Mouse (Mus musculus): ENCODE data around the gene Bub1b. TPM values are rescaled to one million over a fixed set of nuclear protein-coding genes. Genes with fewer than 3 reads are reported as not detected.

The Bub1b gene
- polyA plus RNA-seq, 1 experiment from 2014 or later: 112 TPM

DNA sequence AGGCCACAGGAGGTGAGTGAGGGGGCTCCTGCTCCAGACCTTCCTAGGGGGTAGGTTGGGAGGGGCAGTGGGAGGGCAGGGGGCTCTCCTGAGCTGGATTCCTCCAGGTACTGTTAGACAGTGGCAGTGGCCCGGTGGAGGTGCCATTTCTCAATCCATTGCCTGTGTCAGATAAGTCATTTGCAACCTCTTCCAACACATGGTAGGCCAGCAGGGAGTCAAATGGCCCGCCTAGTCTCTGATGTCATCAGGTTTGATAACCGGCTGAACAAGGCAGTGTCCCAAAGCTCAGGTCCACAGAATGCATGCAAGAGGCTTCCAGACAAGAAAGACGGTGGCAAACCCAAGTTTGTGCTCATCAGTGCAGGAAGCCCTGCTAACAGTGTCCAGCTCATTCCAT, 79.8 kb downstream of the Bub1b start:
- H3K9ac ChIP-seq (ENCODE audit: low read length): no peak overlapping the region
- H3K4me3 ChIP-seq (ENCODE audit: low read depth, low read length): peak overlapping the region; percentile 48
- H3K36me3 ChIP-seq (ENCODE audit: control insufficient read depth, insufficient read depth, low read length): no peaks in the 10 kb centered on the region
- 10% methylated on average over 4 of the region's 4 CpGs for WGBS
- no peak overlapping the region for H3K27ac ChIP-seq (ENCODE audit: low read depth, low read length)
- H3K27me3 ChIP-seq (ENCODE audit: control insufficient read depth, insufficient read depth, low read length): peaks cover 61% of the 10 kb centered on the region
- no peaks in the 10 kb centered on the region for H3K9me3 ChIP-seq (ENCODE audit: control insufficient read depth, low read length)
- peaks cover 9% of the 10 kb centered on the region; the same call in 1 of the 2 replicates for H3K4me1 ChIP-seq (ENCODE audit: control insufficient read depth, insufficient read depth, low read length)
- DNase-seq (ENCODE audit: low spot score) (no peak), ATAC-seq (ENCODE audit: insufficient read depth, low FRiP score, low TSS enrichment) (0 out of 2 replicates have a peak, but pooled peaks have one; percentile 20)
- H3K4me2 ChIP-seq (ENCODE audit: low read depth): peak overlapping the region; percentile 93; the same call in 1 of the 2 replicates

DNA sequence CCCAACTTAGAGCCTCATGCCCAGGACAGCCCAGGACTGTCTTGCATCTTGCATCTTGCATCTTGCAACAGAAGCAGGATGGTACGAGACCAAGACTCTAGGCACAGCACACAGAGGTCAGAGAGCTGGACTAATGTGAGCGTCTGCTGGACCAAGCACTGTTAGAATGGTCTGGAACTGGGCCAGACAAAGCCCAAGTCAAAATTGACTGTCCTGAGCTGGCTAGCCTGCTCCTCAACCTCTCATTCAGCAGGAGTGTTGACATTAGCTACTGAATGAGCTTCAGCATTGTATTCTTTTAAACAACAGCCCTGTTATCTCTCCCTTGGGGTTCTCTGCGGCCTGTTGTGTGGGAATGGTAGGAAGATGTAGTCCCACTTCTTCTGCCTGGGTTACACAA, 81.6 kb downstream of the Bub1b start:
- WGBS: 73% methylated on average over 3 of the region's 3 CpGs
- H3K4me3 ChIP-seq (ENCODE audit: low read depth, low read length): no peak overlapping the region
- peaks cover 9% of the 10 kb centered on the region; the same call in 1 of the 2 replicates for H3K4me1 ChIP-seq (ENCODE audit: control insufficient read depth, insufficient read depth, low read length)
- H3K4me2 ChIP-seq (ENCODE audit: low read depth): no peak overlapping the region
- no peak overlapping the region for H3K27ac ChIP-seq (ENCODE audit: low read depth, low read length)
- no peaks in the 10 kb centered on the region for H3K9me3 ChIP-seq (ENCODE audit: control insufficient read depth, low read length)
- no peaks in the 10 kb centered on the region for H3K36me3 ChIP-seq (ENCODE audit: control insufficient read depth, insufficient read depth, low read length)
- no peak overlapping the region for H3K9ac ChIP-seq (ENCODE audit: low read length)
- no peak for DNase-seq (ENCODE audit: low spot score)
- H3K27me3 ChIP-seq (ENCODE audit: control insufficient read depth, insufficient read depth, low read length): peaks cover 51% of the 10 kb centered on the region
- ATAC-seq (ENCODE audit: insufficient read depth, low FRiP score, low TSS enrichment): no peak

GRCm38 (mm10) chr2:118680926-118681325, 82.9 kb downstream of the Bub1b start:
- H3K27ac ChIP-seq (ENCODE audit: low read depth, low read length): no peak overlapping the region
- H3K36me3 ChIP-seq (ENCODE audit: control insufficient read depth, insufficient read depth, low read length): no peaks in the 10 kb centered on the region
- WGBS: 89% methylated on average over 6 of the region's 6 CpGs
- no peaks in the 10 kb centered on the region for H3K9me3 ChIP-seq (ENCODE audit: control insufficient read depth, low read length)
- peaks cover 39% of the 10 kb centered on the region for H3K27me3 ChIP-seq (ENCODE audit: control insufficient read depth, insufficient read depth, low read length)
- no peak overlapping the region for H3K4me2 ChIP-seq (ENCODE audit: low read depth)
- DNase-seq (ENCODE audit: low spot score) (no peak), ATAC-seq (ENCODE audit: insufficient read depth, low FRiP score, low TSS enrichment) (no peak)
- H3K9ac ChIP-seq (ENCODE audit: low read length): no peak overlapping the region
- peaks cover 9% of the 10 kb centered on the region; the same call in 1 of the 2 replicates for H3K4me1 ChIP-seq (ENCODE audit: control insufficient read depth, insufficient read depth, low read length)
- no peak overlapping the region for H3K4me3 ChIP-seq (ENCODE audit: low read depth, low read length)

DNA sequence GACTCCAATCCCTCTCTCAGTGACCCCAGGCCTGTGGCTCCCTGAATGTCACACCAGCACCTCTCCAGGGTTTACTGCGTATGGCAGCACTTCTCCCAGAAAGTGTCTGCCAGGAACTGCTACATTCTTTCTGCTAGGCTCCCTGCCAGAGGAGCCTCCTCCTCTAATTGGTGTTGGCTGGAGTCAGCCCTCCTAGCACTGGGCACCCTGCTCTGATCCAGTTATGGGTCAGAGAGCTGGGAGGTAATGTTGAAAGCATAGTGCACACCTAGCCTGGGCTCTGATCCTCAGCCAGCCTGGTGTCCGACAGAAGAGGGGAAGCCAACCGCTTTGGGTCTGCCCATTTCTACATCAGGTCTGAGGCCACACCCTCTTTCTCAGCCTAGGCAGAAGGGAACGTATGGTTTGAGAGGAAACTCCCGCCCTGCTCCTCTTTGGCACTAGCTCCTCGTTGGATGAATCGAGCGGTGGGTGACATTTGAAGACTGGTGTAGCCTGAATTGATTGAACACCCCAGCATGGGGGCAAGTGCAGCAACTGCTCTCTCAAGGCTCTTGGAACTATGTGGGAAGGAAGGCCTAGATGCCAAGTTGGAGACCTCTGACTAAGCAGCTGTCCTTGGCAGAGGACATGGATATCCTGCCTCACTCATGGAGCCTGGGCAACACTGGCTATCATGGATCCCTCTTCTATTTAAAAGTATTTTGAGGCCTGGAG, 84.7 kb downstream of the Bub1b start:
- Histone ChIP-seq H3K4me2 (ENCODE audit: low read depth) (no peak overlapping the region), H3K27me3 (ENCODE audit: control insufficient read depth, insufficient read depth, low read length) (peaks cover 21% of the 10 kb centered on the region), H3K4me1 (ENCODE audit: control insufficient read depth, insufficient read depth, low read length) (peaks cover under 1% of the 10 kb centered on the region; the same call in 1 of the 2 replicates), H3K9me3 (ENCODE audit: control insufficient read depth, low read length) (no peaks in the 10 kb centered on the region), H3K36me3 (ENCODE audit: control insufficient read depth, insufficient read depth, low read length) (no peaks in the 10 kb centered on the region), H3K9ac (ENCODE audit: low read length) (no peak overlapping the region), H3K27ac (ENCODE audit: low read depth, low read length) (no peak overlapping the region), H3K4me3 (ENCODE audit: low read depth, low read length) (no peak overlapping the region)
- no peak for DNase-seq (ENCODE audit: low spot score)
- 59% methylated on average over 8 of the region's 8 CpGs for WGBS
- no peak for ATAC-seq (ENCODE audit: insufficient read depth, low FRiP score, low TSS enrichment)

DNA sequence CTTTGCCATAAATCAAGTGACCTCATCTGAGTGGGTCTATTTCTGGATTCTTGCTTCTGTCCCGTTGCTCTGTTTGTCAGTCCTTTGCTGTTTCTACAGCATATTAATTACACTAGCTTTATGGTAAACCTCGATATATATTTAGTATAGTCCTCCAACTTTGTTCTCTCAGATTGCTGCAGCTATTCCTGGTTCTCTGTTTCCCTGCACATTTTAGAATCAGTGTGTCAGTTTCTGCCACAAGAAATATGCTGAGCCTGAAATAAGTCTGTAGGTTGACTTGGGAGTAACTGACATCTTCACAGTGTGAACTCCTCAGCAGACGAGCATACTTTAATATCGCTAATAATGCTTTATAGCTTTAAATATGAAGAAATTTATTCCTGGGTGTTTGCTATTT, 87.1 kb downstream of the Bub1b start:
- DNase-seq (ENCODE audit: low spot score) (no peak), ATAC-seq (ENCODE audit: insufficient read depth, low FRiP score, low TSS enrichment) (no peak)
- H3K4me1 ChIP-seq (ENCODE audit: control insufficient read depth, insufficient read depth, low read length): no peaks in the 10 kb centered on the region
- no peak overlapping the region for H3K4me2 ChIP-seq (ENCODE audit: low read depth)
- H3K27me3 ChIP-seq (ENCODE audit: control insufficient read depth, insufficient read depth, low read length): no peaks in the 10 kb centered on the region
- H3K4me3 ChIP-seq (ENCODE audit: low read depth, low read length): no peak overlapping the region
- WGBS: 89% methylated on average over 4 of the region's 4 CpGs
- H3K9me3 ChIP-seq (ENCODE audit: control insufficient read depth, low read length): no peaks in the 10 kb centered on the region
- H3K36me3 ChIP-seq (ENCODE audit: control insufficient read depth, insufficient read depth, low read length): no peaks in the 10 kb centered on the region
- H3K9ac ChIP-seq (ENCODE audit: low read length): no peak overlapping the region
- no peak overlapping the region for H3K27ac ChIP-seq (ENCODE audit: low read depth, low read length)

GRCm38 (mm10) chr2:118686693-118687092, 88.7 kb downstream of the Bub1b start:
- H3K36me3 ChIP-seq (ENCODE audit: control insufficient read depth, insufficient read depth, low read length): no peaks in the 10 kb centered on the region
- WGBS: 77% methylated on average over 8 of the region's 8 CpGs

GRCm38 (mm10) chr2:118687791-118688190, 89.8 kb downstream of the Bub1b start:
- Histone ChIP-seq H3K27me3 (ENCODE audit: control insufficient read depth, insufficient read depth, low read length) (no peaks in the 10 kb centered on the region), H3K4me1 (ENCODE audit: control insufficient read depth, insufficient read depth, low read length) (no peaks in the 10 kb centered on the region), H3K9ac (ENCODE audit: low read length) (no peak overlapping the region), H3K27ac (ENCODE audit: low read depth, low read length) (no peak overlapping the region), H3K4me2 (ENCODE audit: low read depth) (no peak overlapping the region), H3K36me3 (ENCODE audit: control insufficient read depth, insufficient read depth, low read length) (no peaks in the 10 kb centered on the region), H3K9me3 (ENCODE audit: control insufficient read depth, low read length) (no peaks in the 10 kb centered on the region), H3K4me3 (ENCODE audit: low read depth, low read length) (no peak overlapping the region)
- ATAC-seq (ENCODE audit: insufficient read depth, low FRiP score, low TSS enrichment): no peak
- no peak for DNase-seq (ENCODE audit: low spot score)
- 93% methylated on average over 3 of the region's 3 CpGs for WGBS

More at GRCm38 (mm10) chr2:118686693-118687092, 88.7 kb downstream of the Bub1b start:
- Histone ChIP-seq H3K9me3 (ENCODE audit: control insufficient read depth, low read length) (no peaks in the 10 kb centered on the region), H3K27me3 (ENCODE audit: control insufficient read depth, insufficient read depth, low read length) (no peaks in the 10 kb centered on the region), H3K9ac (ENCODE audit: low read length) (no peak overlapping the region), H3K4me2 (ENCODE audit: low read depth) (no peak overlapping the region), H3K27ac (ENCODE audit: low read depth, low read length) (no peak overlapping the region), H3K4me1 (ENCODE audit: control insufficient read depth, insufficient read depth, low read length) (no peaks in the 10 kb centered on the region), H3K4me3 (ENCODE audit: low read depth, low read length) (no peak overlapping the region)
- ATAC-seq (ENCODE audit: insufficient read depth, low FRiP score, low TSS enrichment): no peak
- DNase-seq (ENCODE audit: low spot score): no peak

GRCm38 (mm10) chr2:118689875-118690274, 91.9 kb downstream of the Bub1b start:
- WGBS: 73% methylated on average over 10 of the region's 10 CpGs
- no peaks in the 10 kb centered on the region for H3K27me3 ChIP-seq (ENCODE audit: control insufficient read depth, insufficient read depth, low read length)
- H3K9me3 ChIP-seq (ENCODE audit: control insufficient read depth, low read length): no peaks in the 10 kb centered on the region
- ATAC-seq (ENCODE audit: insufficient read depth, low FRiP score, low TSS enrichment) (no peak), DNase-seq (ENCODE audit: low spot score) (no peak)
- H3K4me3 ChIP-seq (ENCODE audit: low read depth, low read length): no peak overlapping the region
- no peak overlapping the region for H3K4me2 ChIP-seq (ENCODE audit: low read depth)
- H3K9ac ChIP-seq (ENCODE audit: low read length): no peak overlapping the region
- H3K27ac ChIP-seq (ENCODE audit: low read depth, low read length): no peak overlapping the region
- no peaks in the 10 kb centered on the region for H3K36me3 ChIP-seq (ENCODE audit: control insufficient read depth, insufficient read depth, low read length)
- H3K4me1 ChIP-seq (ENCODE audit: control insufficient read depth, insufficient read depth, low read length): no peaks in the 10 kb centered on the region

Data from neural tube, embryonic 11.5 days (tissue).